In the genomic region with DNA sequence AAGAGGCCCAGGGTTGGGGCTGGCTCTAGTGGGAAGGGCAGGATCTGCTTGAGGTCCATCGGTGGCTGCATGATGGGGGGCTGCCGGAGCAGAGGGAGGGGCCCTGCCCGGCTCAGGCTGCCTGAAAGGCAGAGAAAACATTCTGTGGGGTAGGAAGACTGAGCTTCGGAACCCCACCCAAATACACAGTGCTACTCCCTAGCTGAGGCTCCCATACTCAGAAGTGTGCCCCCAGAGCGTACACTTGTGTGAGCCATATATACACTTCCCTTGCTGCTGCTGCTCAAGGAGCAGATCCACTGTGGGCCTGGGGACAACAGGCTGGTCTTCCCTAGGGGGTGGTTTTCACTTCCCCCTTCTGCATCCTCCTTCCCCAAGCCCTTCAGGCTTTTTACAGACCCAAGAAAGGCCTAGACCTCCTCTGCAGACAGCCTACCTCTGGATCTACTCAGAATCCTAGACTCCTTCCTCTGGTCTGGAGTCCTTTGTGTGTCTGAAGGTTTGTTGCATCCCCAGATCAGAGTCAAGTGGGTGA, we compare ENCODE assay signal across 11 mouse cellular contexts. TPM values are rescaled to one million over a fixed set of nuclear protein-coding genes. Genes with fewer than 3 reads are reported as not detected.
DNase-seq lines count a peak whose midpoint lies in the region; ATAC-seq and TF ChIP-seq lines count a peak whose summit lies in the region.
"Had no signal": no experiment of that assay in that cellular context is flagged by ENCODE, and none has a peak within 500 bp of the region (broad histone marks: within the 10 kb centered on the region; RNA-seq: fewer than 3 reads in every experiment).

No protein-coding gene starts in this region.

- WGBS in hindbrain, postnatal 0 days: 67% methylated on average over 5 of the region's 5 CpGs
- WGBS in hindbrain, embryonic 13.5 days: 71% methylated on average over 5 of the region's 5 CpGs
- WGBS in midbrain, embryonic 12.5 days: 48% methylated on average over 5 of the region's 5 CpGs

- H3K4me1 ChIP-seq in hindbrain, postnatal 0 days (ENCODE audit: insufficient read depth, low read length): no peaks in the 10 kb centered on the region
- H3K4me1 ChIP-seq in hindbrain, embryonic 13.5 days (replicated peaks): peaks cover 38% of the 10 kb centered on the region
- peaks cover 67% of the 10 kb centered on the region for H3K4me1 ChIP-seq in G1E (ENCODE audit: insufficient read depth, low read depth, low read length)
- H3K4me1 ChIP-seq in midbrain, embryonic 12.5 days: peaks cover 37% of the 10 kb centered on the region

- ATAC-seq in hindbrain, postnatal 0 days: 0 out of 2 replicates have a peak, but pooled peaks have one; percentile 24
- ATAC-seq in hindbrain, embryonic 13.5 days (ENCODE audit: low FRiP score): no peak
- no peak for ATAC-seq in G1E (ENCODE audit: extremely low read depth, insufficient number of reproducible peaks, low FRiP score, poor library complexity, severe bottlenecking)
- ATAC-seq in hematopoietic stem cell, adult 5-6 weeks (replicated peaks in 1 of 2; ENCODE audit: insufficient read depth in 1 of 2, low FRiP score in 2 of 2, low TSS enrichment in 1 of 2, low read depth in 1 of 2, poor library complexity in 2 of 2, severe bottlenecking in 2 of 2): peak; percentile 60
- ATAC-seq in midbrain, embryonic 12.5 days (ENCODE audit: low FRiP score, low read depth): no peak
- ATAC-seq: intestine, embryonic 16.5 days had no signal

- TF ChIP-seq CTCF in hindbrain, postnatal 0 days (IDR thresholded peaks at IDR 0.05; ENCODE audit: low read depth): no peak
- no peak for TF ChIP-seq CTCF in G1E (IDR thresholded peaks at IDR 0.05; ENCODE audit: low read depth, low read length)

- H3K9ac ChIP-seq in hindbrain, postnatal 0 days (replicated peaks; ENCODE audit: low read length): no peak overlapping the region
- H3K9ac ChIP-seq in hindbrain, embryonic 13.5 days: no peak overlapping the region
- H3K9ac ChIP-seq in midbrain, embryonic 12.5 days (replicated peaks): 0 out of 2 replicates have a peak overlapping the region, but pooled peaks have one; percentile 2
- H3K9ac ChIP-seq: neural tube, embryonic 12.5 days had no signal

- H3K36me3 ChIP-seq in hindbrain, postnatal 0 days (ENCODE audit: insufficient read depth, low read length): no peaks in the 10 kb centered on the region
- H3K36me3 ChIP-seq in hindbrain, embryonic 13.5 days: no peaks in the 10 kb centered on the region
- H3K36me3 ChIP-seq in G1E (replicated peaks): peaks cover 93% of the 10 kb centered on the region
- no peaks in the 10 kb centered on the region for H3K36me3 ChIP-seq in midbrain, embryonic 12.5 days
- H3K36me3 ChIP-seq: neural tube, embryonic 12.5 days had no signal

- H3K27me3 ChIP-seq in hindbrain, postnatal 0 days (ENCODE audit: insufficient read depth, low read length): no peaks in the 10 kb centered on the region
- peaks cover 13% of the 10 kb centered on the region; the same call in 1 of the 2 replicates for H3K27me3 ChIP-seq in hindbrain, embryonic 13.5 days
- no peaks in the 10 kb centered on the region for H3K27me3 ChIP-seq in G1E (ENCODE audit: insufficient read depth, low read length)
- peaks cover 15% of the 10 kb centered on the region; the same call in 1 of the 2 replicates for H3K27me3 ChIP-seq in midbrain, embryonic 12.5 days
- H3K27me3 ChIP-seq: neural tube, embryonic 12.5 days had no signal

- no peaks in the 10 kb centered on the region for H3K9me3 ChIP-seq in hindbrain, postnatal 0 days (ENCODE audit: low read length)
- H3K9me3 ChIP-seq in hindbrain, embryonic 13.5 days: no peaks in the 10 kb centered on the region
- H3K9me3 ChIP-seq in G1E (replicated peaks): no peaks in the 10 kb centered on the region
- no peaks in the 10 kb centered on the region for H3K9me3 ChIP-seq in midbrain, embryonic 12.5 days
- H3K9me3 ChIP-seq: neural tube, embryonic 12.5 days had no signal

- DNase-seq in hindbrain, postnatal 0 days (ENCODE audit: low spot score): no peak
- DNase-seq in G1E (ENCODE audit: low spot score): no peak
- no peak for DNase-seq in layer of hippocampus, postnatal 25 days (ENCODE audit: extremely low spot score in 1 of 2, low spot score in 1 of 2)
- DNase-seq in thymus, postnatal 36 days: no peak
- DNase-seq in cerebellum, postnatal 25 days: no peak
- DNase-seq: gastrocnemius, postnatal 10 days had no signal

- H3K27ac ChIP-seq in hindbrain, postnatal 0 days: peak overlapping the region; percentile 20; the same call in 1 of the 2 replicates
- H3K27ac ChIP-seq in hindbrain, embryonic 13.5 days: no peak overlapping the region
- H3K27ac ChIP-seq in midbrain, embryonic 12.5 days (replicated peaks): 0 out of 2 replicates have a peak overlapping the region, but pooled peaks have one; percentile 30
- H3K27ac ChIP-seq: neural tube, embryonic 12.5 days had no signal

- H3K4me3 ChIP-seq in hindbrain, postnatal 0 days (ENCODE audit: low read length): no peak overlapping the region
- no peak overlapping the region for H3K4me3 ChIP-seq in hindbrain, embryonic 13.5 days
- peak overlapping the region; percentile 5; the same call in 1 of the 2 replicates for H3K4me3 ChIP-seq in G1E (ENCODE audit: low read depth, low read length)
- no peak overlapping the region for H3K4me3 ChIP-seq in midbrain, embryonic 12.5 days
- H3K4me3 ChIP-seq: neural tube, embryonic 12.5 days had no signal

- no peak overlapping the region for H3K4me2 ChIP-seq in hindbrain, postnatal 0 days (ENCODE audit: low read depth, low read length)
- no peak overlapping the region for H3K4me2 ChIP-seq in hindbrain, embryonic 13.5 days
- 0 out of 2 replicates have a peak overlapping the region, but pooled peaks have one; percentile 1 for H3K4me2 ChIP-seq in midbrain, embryonic 12.5 days (replicated peaks)
- H3K4me2 ChIP-seq: neural tube, embryonic 12.5 days had no signal

RNA-seq across cellular contexts. Expression of a gene that starts 6.7 kb away (rescaled TPM):
- 20.6 and 25.8 TPM in 2 replicates for total RNA-seq in hindbrain, postnatal 0 days (2014; rRNA removed)
- polyA plus RNA-seq in hindbrain, postnatal 0 days (2015; fragmentation: Nextera tagmentation; extraction: Ambion mirVana): 19.8 and 23.1 TPM in 2 replicates
- 18.6 and 19.9 TPM in 2 replicates for polyA plus RNA-seq in hindbrain, embryonic 13.5 days (2015; fragmentation: Nextera tagmentation; extraction: Ambion mirVana)
- total RNA-seq in G1E (2014; fragmentation: Nextera tagmentation): 74.3 and 92.9 TPM in 2 replicates
- total RNA-seq in G1E (2017): 2.0 TPM in 2 replicates
- 483 and 546 TPM in 2 replicates for polyA plus RNA-seq in G1E (2012)
- total RNA-seq in hematopoietic stem cell, adult 5-6 weeks (2017): 2.7 and 3.9 TPM in 2 replicates
- 19.6 and 20.8 TPM in 2 replicates for polyA plus RNA-seq in midbrain, embryonic 12.5 days (2016; fragmentation: Nextera tagmentation; extraction: Ambion mirVana)
- 10 to 100 TPM; 40.7 to 45.0 TPM for total RNA-seq in layer of hippocampus, postnatal 25 days (2021)

RNA-seq across cellular contexts. Expression of a gene that starts 22.7 kb away (rescaled TPM):
- 0.58 and 0.86 TPM in 2 replicates for total RNA-seq in hindbrain, postnatal 0 days (2014; rRNA removed)
- polyA plus RNA-seq in hindbrain, postnatal 0 days (2015; fragmentation: Nextera tagmentation; extraction: Ambion mirVana): 0.30 and 0.37 TPM in 2 replicates
- 0.23 and 0.34 TPM in 2 replicates for polyA plus RNA-seq in hindbrain, embryonic 13.5 days (2015; fragmentation: Nextera tagmentation; extraction: Ambion mirVana)
- not detected in 2 replicates for total RNA-seq in G1E (2014; fragmentation: Nextera tagmentation)
- total RNA-seq in G1E (2017): not detected in 2 replicates
- polyA plus RNA-seq in G1E (2012): not detected in 2 replicates
- 1.3 and 2.1 TPM in 2 replicates for total RNA-seq in hematopoietic stem cell, adult 5-6 weeks (2017)
- polyA plus RNA-seq in midbrain, embryonic 12.5 days (2016; fragmentation: Nextera tagmentation; extraction: Ambion mirVana): 0.10 and 0.20 TPM in 2 replicates
- total RNA-seq in layer of hippocampus, postnatal 25 days (2021): 1 to 10 TPM in 1 of 2 experiments, under 1 TPM in 1; 0.66 to 1.1 TPM

RNA-seq across cellular contexts. Expression of a gene that starts 33.4 kb away (rescaled TPM):
- total RNA-seq in hindbrain, postnatal 0 days (2014; rRNA removed): 8.2 and 8.3 TPM in 2 replicates
- polyA plus RNA-seq in hindbrain, postnatal 0 days (2015; fragmentation: Nextera tagmentation; extraction: Ambion mirVana): 4.9 and 5.0 TPM in 2 replicates
- polyA plus RNA-seq in hindbrain, embryonic 13.5 days (2015; fragmentation: Nextera tagmentation; extraction: Ambion mirVana): 8.6 and 8.9 TPM in 2 replicates
- not detected in 2 replicates for total RNA-seq in G1E (2014; fragmentation: Nextera tagmentation)
- 0.11 and 0.17 TPM in 2 replicates for total RNA-seq in G1E (2017)
- 0.62 and 0.75 TPM in 2 replicates for polyA plus RNA-seq in G1E (2012)
- total RNA-seq in hematopoietic stem cell, adult 5-6 weeks (2017): 10.3 and 11.7 TPM in 2 replicates
- polyA plus RNA-seq in midbrain, embryonic 12.5 days (2016; fragmentation: Nextera tagmentation; extraction: Ambion mirVana): 19.0 and 21.2 TPM in 2 replicates
- 1 to 10 TPM; 1.4 to 2.4 TPM for total RNA-seq in layer of hippocampus, postnatal 25 days (2021)

Comparison
In these comparisons a context has a peak if more than half of its experiments do, and no peak if none do; other contexts are left out.
1. ATAC-seq: peak in hindbrain, postnatal 0 days (single experiment) and hematopoietic stem cell, adult 5-6 weeks (2 of 2); none in hindbrain, embryonic 13.5 days (single experiment), G1E (single experiment) and midbrain, embryonic 12.5 days (single experiment).